Mouse (Mus musculus) limb, embryonic 14.5 days (tissue): ENCODE measurements at regions not wholly inside any gene's neighbourhood (a gene's known extent, or its start where the extent isn't known, plus 50 kb on each side); places are given as distances from the start of the nearest gene placed in this dataset.

Source experiments
- ATAC-seq: fragments of 200-750 bp; cut with Nextera tagmentation; 2 replicates; pipeline ENCODE4 v1.8.0; 2017; ENCODE audit warnings: low read depth, moderate number of reproducible peaks, moderate TSS enrichment; ENCODE audit not compliant: low FRiP score
- DNase-seq: peaks from one replicate; pipeline ENCODE4 v3.0.0-alpha.2; 2015; ENCODE audit warnings: low spot score
- H3K27ac ChIP-seq: fragments of 300-500 bp; sonication (generic); replicated peaks from 2 replicates; pipeline ENCODE4 v1.5.1; 2014; ENCODE audit warnings: low read depth, mild to moderate bottlenecking, low read length, moderate library complexity, mixed read lengths
- H3K27me3 ChIP-seq: fragments of 300-500 bp; sonication (generic); 2 replicates; pipeline ENCODE4 v1.6.1; 2014; ENCODE audit warnings: low read length, mixed read lengths; ENCODE audit not compliant: control insufficient read depth, insufficient read depth
- H3K36me3 ChIP-seq: fragments of 300-500 bp; sonication (generic); 2 replicates; pipeline ENCODE4 v1.6.1; 2014; ENCODE audit warnings: mild to moderate bottlenecking, low read length, moderate library complexity, mixed read lengths; ENCODE audit not compliant: control insufficient read depth, insufficient read depth
- H3K4me1 ChIP-seq: fragments of 300-500 bp; sonication (generic); 2 replicates; pipeline ENCODE4 v1.6.1; 2014; ENCODE audit warnings: antibody characterized with exemption, low read length, mixed read lengths; ENCODE audit not compliant: control insufficient read depth, insufficient read depth
- H3K4me2 ChIP-seq: fragments of 300-500 bp; sonication (generic); replicated peaks from 2 replicates; pipeline ENCODE4 v1.6.1; 2014; ENCODE audit warnings: low read depth, mild to moderate bottlenecking, low read length, moderate library complexity; ENCODE audit not compliant: severe bottlenecking
- H3K4me3 ChIP-seq: fragments of 300-500 bp; sonication (generic); replicated peaks from 2 replicates; pipeline ENCODE4 v1.5.1; 2014; ENCODE audit warnings: low read length
- H3K9ac ChIP-seq: fragments of 300-500 bp; sonication (generic); 2 replicates; pipeline ENCODE4 v1.6.1; 2014; ENCODE audit warnings: mild to moderate bottlenecking, low read depth, low read length, moderate library complexity; ENCODE audit not compliant: severe bottlenecking
- H3K9me3 ChIP-seq: fragments of 300-500 bp; sonication (generic); 2 replicates; pipeline ENCODE4 v1.6.1; 2016; ENCODE audit warnings: low read length; ENCODE audit not compliant: control insufficient read depth
- POLR2A ChIP-seq: fragments of 200-500 bp; IDR thresholded peaks from 2 replicates; pipeline ENCODE4 v1.8.0; 2012; ENCODE audit warnings: inconsistent platforms, mild to moderate bottlenecking, moderate library complexity, borderline replicate concordance; ENCODE audit not compliant: insufficient read depth, insufficient read length; ENCODE audit errors: extremely low read depth
- WGBS: fragments of 180-500 bp; shearing (Covaris S2); extraction: QIAGEN DNeasy Blood & Tissue Kit; methylation state at CpG from one replicate; pipeline ENCODE4 v1.1.7; 2014; 5-methylcytosine and 5-hydroxymethylcytosine counted together

- Histone ChIP-seq H3K4me3 (no peak overlapping the region), H3K9ac (no peak overlapping the region), H3K27me3 (no peaks in the 10 kb centered on the region), H3K36me3 (no peaks in the 10 kb centered on the region), H3K4me1 (no peaks in the 10 kb centered on the region), H3K27ac (no peak overlapping the region), H3K9me3 (no peaks in the 10 kb centered on the region), H3K4me2 (no peak overlapping the region)
- WGBS = 84% methylated on average over 1 of the region's 1 CpGs
- ATAC-seq (no peak), DNase-seq (no peak)
- TF ChIP-seq POLR2A = no peak
Observed at GRCm38 (mm10) chr11:55712350-55712749, 104.4 kb upstream of the Glra1 start.

GRCm38 (mm10) chr11:55707467-55707866 is 99.5 kb upstream of the Glra1 start:
- no peaks in the 10 kb centered on the region for H3K27me3 ChIP-seq
- TF ChIP-seq POLR2A = no peak
- WGBS = 73% methylated on average over 5 of the region's 5 CpGs
- no peak for ATAC-seq
- no peaks in the 10 kb centered on the region for H3K36me3 ChIP-seq
- no peak overlapping the region for H3K4me2 ChIP-seq
- H3K9me3 ChIP-seq = no peaks in the 10 kb centered on the region
- H3K27ac ChIP-seq = no peak overlapping the region
- no peak for DNase-seq
- H3K9ac ChIP-seq = no peak overlapping the region
- no peak overlapping the region for H3K4me3 ChIP-seq
- H3K4me1 ChIP-seq = no peaks in the 10 kb centered on the region

GRCm38 (mm10) chr11:55701921-55702320 is 93.9 kb upstream of the Glra1 start:
- no peak overlapping the region for H3K27ac ChIP-seq
- DNase-seq (no peak), ATAC-seq (no peak)
- no peak overlapping the region for H3K4me3 ChIP-seq
- no peaks in the 10 kb centered on the region for H3K36me3 ChIP-seq
- no peak overlapping the region for H3K9ac ChIP-seq
- no peaks in the 10 kb centered on the region for H3K4me1 ChIP-seq
- no peaks in the 10 kb centered on the region for H3K9me3 ChIP-seq
- TF ChIP-seq POLR2A = no peak
- WGBS = 76% methylated on average over 2 of the region's 2 CpGs
- no peak overlapping the region for H3K4me2 ChIP-seq
- no peaks in the 10 kb centered on the region for H3K27me3 ChIP-seq

GRCm38 (mm10) chr11:55685031-55685519 is 77.1 kb upstream of the Glra1 start:
- Histone ChIP-seq H3K36me3 (no peaks in the 10 kb centered on the region), H3K4me3 (no peak overlapping the region), H3K9me3 (no peaks in the 10 kb centered on the region), H3K27me3 (no peaks in the 10 kb centered on the region), H3K4me1 (no peaks in the 10 kb centered on the region), H3K4me2 (no peak overlapping the region), H3K9ac (no peak overlapping the region), H3K27ac (no peak overlapping the region)
- no peak for ATAC-seq
- 29% methylated on average over 3 of the region's 3 CpGs for WGBS
- no peak for TF ChIP-seq POLR2A
- DNase-seq = no peak

- H3K27me3 ChIP-seq = no peaks in the 10 kb centered on the region
- TF ChIP-seq POLR2A = no peak
- DNase-seq = peak; percentile 18
Observed at GRCm38 (mm10) chr11:55682351-55682961, 74.5 kb upstream of the Glra1 start.

More at GRCm38 (mm10) chr11:55682351-55682961, 74.5 kb upstream of the Glra1 start:
- Histone ChIP-seq H3K4me2 (no peak overlapping the region), H3K36me3 (no peaks in the 10 kb centered on the region), H3K4me3 (no peak overlapping the region), H3K4me1 (no peaks in the 10 kb centered on the region), H3K9ac (no peak overlapping the region), H3K27ac (no peak overlapping the region), H3K9me3 (no peaks in the 10 kb centered on the region)
- ATAC-seq = no peak
- 37% methylated on average over 10 of the region's 10 CpGs for WGBS
